Mouse (Mus musculus): ENCODE results near the gene Ppfia1. TPM values are rescaled to one million over a fixed set of nuclear protein-coding genes. Genes with fewer than 3 reads are reported as not detected.

Ppfia1 gene
- polyA plus RNA-seq, 1 experiment from 2014 or later, result 33.1 TPM

DNA sequence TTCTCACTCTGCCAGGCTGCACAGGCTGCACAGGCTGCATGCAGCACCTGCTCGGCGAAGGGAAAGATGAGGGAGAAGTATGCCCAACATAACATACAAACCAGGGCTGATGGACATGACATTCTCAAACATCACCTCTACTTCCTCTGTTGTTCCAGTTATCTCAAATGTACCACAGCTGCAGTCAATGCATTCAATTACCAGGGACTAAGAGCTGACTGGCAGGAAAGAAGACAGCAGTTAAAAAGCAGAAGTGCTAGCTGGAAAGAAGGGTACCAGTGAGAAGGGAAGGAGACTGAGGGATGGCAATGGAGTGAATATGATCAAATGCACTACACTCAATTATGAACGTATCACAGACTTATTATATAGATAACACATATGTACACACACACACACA is 17.2 kb downstream of the Ppfia1 start:
- no peak overlapping the region for H3K9ac ChIP-seq (ENCODE audit: low read length)
- H3K27me3 ChIP-seq (replicated peaks; ENCODE audit: control insufficient read depth, insufficient read depth, low read length), result no peaks in the 10 kb centered on the region
- DNase-seq (ENCODE audit: low spot score), result no peak
- peaks cover 9% of the 10 kb centered on the region for H3K36me3 ChIP-seq (ENCODE audit: control insufficient read depth, insufficient read depth, low read length)
- H3K4me2 ChIP-seq (ENCODE audit: low read length), result no peak overlapping the region
- no peak overlapping the region for H3K27ac ChIP-seq (ENCODE audit: low read depth)
- no peak for ATAC-seq (replicated peaks; ENCODE audit: low FRiP score, low TSS enrichment, low read depth)
- WGBS, result 86% methylated on average over 3 of the region's 3 CpGs
- H3K4me3 ChIP-seq (ENCODE audit: low read depth, low read length), result no peak overlapping the region
- peaks cover 8% of the 10 kb centered on the region; the same call in 1 of the 2 replicates for H3K4me1 ChIP-seq (replicated peaks; ENCODE audit: control insufficient read depth, insufficient read depth, low read length)
- H3K9me3 ChIP-seq (ENCODE audit: control insufficient read depth, low read length), result no peaks in the 10 kb centered on the region

GRCm38 (mm10) chr7:144534773-144535172 is 18.8 kb downstream of the Ppfia1 start:
- H3K4me1 ChIP-seq (replicated peaks; ENCODE audit: control insufficient read depth, insufficient read depth, low read length), result peaks cover 8% of the 10 kb centered on the region; the same call in 1 of the 2 replicates
- H3K4me2 ChIP-seq (ENCODE audit: low read length), result no peak overlapping the region
- H3K27ac ChIP-seq (ENCODE audit: low read depth), result no peak overlapping the region
- H3K9me3 ChIP-seq (ENCODE audit: control insufficient read depth, low read length), result no peaks in the 10 kb centered on the region
- WGBS, result 68% methylated on average over 3 of the region's 3 CpGs
- no peak overlapping the region for H3K4me3 ChIP-seq (ENCODE audit: low read depth, low read length)
- H3K36me3 ChIP-seq (ENCODE audit: control insufficient read depth, insufficient read depth, low read length), result peaks cover 4% of the 10 kb centered on the region; the same call in 1 of the 2 replicates
- H3K27me3 ChIP-seq (replicated peaks; ENCODE audit: control insufficient read depth, insufficient read depth, low read length), result no peaks in the 10 kb centered on the region
- H3K9ac ChIP-seq (ENCODE audit: low read length), result no peak overlapping the region
- DNase-seq (ENCODE audit: low spot score), result no peak
- ATAC-seq (replicated peaks; ENCODE audit: low FRiP score, low TSS enrichment, low read depth), result no peak

DNA sequence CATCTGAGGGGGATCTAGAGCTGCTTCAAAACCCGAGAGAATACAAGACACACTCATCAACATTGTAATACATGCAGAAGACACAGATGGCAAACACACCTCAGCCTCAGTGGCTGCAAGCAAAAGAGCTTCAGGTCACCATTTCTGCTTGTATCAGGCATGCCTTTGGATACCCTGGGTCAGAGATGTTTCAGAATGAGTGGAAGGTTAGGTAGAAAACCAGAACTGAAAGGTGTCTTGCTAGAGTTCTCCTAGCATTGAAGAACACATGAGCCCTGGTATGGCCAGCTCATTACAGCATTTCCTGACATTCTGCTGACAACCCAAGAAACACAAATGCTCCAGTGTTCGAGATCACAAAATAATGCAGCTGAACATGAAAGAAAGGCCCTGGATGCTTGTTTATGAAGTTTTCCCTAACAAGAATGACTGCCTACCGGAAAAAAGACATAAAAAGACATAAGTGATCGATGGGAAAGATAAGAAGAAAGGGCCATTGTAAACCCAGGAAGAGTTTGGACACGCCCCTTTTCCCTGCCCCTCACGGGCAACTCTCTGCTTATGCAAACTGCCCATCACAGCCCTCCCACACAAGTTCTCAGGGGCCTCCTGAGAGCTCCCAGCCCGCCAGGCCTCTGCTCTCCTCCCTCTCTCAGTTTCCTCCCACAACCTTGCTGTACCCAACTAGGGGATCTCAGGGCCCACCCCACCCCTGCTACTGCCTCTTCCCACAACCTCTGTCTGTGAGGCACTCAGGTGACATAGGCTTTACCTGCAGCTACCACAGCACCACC is 21.7 kb downstream of the Ppfia1 start:
- no peak overlapping the region for H3K4me2 ChIP-seq (ENCODE audit: low read length)
- no peak overlapping the region for H3K9ac ChIP-seq (ENCODE audit: low read length)
- peaks cover 8% of the 10 kb centered on the region; the same call in 1 of the 2 replicates for H3K4me1 ChIP-seq (replicated peaks; ENCODE audit: control insufficient read depth, insufficient read depth, low read length)
- 31% methylated on average over 7 of the region's 7 CpGs for WGBS
- H3K27ac ChIP-seq (ENCODE audit: low read depth), result no peak overlapping the region
- DNase-seq (ENCODE audit: low spot score) (no peak), ATAC-seq (replicated peaks; ENCODE audit: low FRiP score, low TSS enrichment, low read depth) (no peak)
- H3K36me3 ChIP-seq (ENCODE audit: control insufficient read depth, insufficient read depth, low read length), result no peaks in the 10 kb centered on the region
- H3K4me3 ChIP-seq (ENCODE audit: low read depth, low read length), result no peak overlapping the region
- no peaks in the 10 kb centered on the region for H3K27me3 ChIP-seq (replicated peaks; ENCODE audit: control insufficient read depth, insufficient read depth, low read length)
- H3K9me3 ChIP-seq (ENCODE audit: control insufficient read depth, low read length), result no peaks in the 10 kb centered on the region

GRCm38 (mm10) chr7:144529851-144530250 is 23.7 kb downstream of the Ppfia1 start:
- no peak overlapping the region for H3K27ac ChIP-seq (ENCODE audit: low read depth)
- DNase-seq (ENCODE audit: low spot score) (no peak), ATAC-seq (replicated peaks; ENCODE audit: low FRiP score, low TSS enrichment, low read depth) (no peak)
- H3K36me3 ChIP-seq (ENCODE audit: control insufficient read depth, insufficient read depth, low read length), result no peaks in the 10 kb centered on the region
- no peaks in the 10 kb centered on the region for H3K9me3 ChIP-seq (ENCODE audit: control insufficient read depth, low read length)
- H3K4me2 ChIP-seq (ENCODE audit: low read length), result no peak overlapping the region
- no peak overlapping the region for H3K4me3 ChIP-seq (ENCODE audit: low read depth, low read length)
- H3K9ac ChIP-seq (ENCODE audit: low read length), result no peak overlapping the region
- H3K27me3 ChIP-seq (replicated peaks; ENCODE audit: control insufficient read depth, insufficient read depth, low read length), result no peaks in the 10 kb centered on the region
- 83% methylated on average over 3 of the region's 3 CpGs for WGBS
- H3K4me1 ChIP-seq (replicated peaks; ENCODE audit: control insufficient read depth, insufficient read depth, low read length), result peaks cover 8% of the 10 kb centered on the region; the same call in 1 of the 2 replicates

DNA sequence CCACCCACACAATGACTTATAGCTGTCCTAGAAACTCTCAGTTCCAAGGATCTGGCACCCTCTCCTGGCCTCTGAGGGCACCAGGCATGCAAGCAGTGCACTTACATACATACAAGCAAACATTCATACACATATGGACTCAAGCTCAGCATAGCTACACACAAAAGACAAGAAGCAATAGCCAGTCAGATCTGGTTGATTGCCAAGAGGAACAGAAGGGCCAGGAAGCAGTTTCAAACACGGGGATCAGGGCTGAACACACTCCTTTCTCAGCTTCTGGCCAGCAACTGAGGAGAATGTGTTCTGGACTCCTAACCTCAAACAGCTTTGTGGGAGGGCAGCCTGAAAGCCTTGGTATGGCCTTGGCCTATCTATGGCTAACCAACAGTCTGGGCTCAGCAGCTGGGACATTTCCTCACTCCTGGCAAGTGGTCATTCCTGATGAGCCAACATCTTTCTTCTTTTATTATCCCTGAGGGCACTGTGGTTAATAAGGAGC is 25.8 kb downstream of the Ppfia1 start:
- Histone ChIP-seq H3K27me3 (replicated peaks; ENCODE audit: control insufficient read depth, insufficient read depth, low read length) (no peaks in the 10 kb centered on the region), H3K9ac (ENCODE audit: low read length) (no peak overlapping the region), H3K4me3 (ENCODE audit: low read depth, low read length) (no peak overlapping the region), H3K4me2 (ENCODE audit: low read length) (no peak overlapping the region), H3K4me1 (replicated peaks; ENCODE audit: control insufficient read depth, insufficient read depth, low read length) (peaks cover 10% of the 10 kb centered on the region; the same call in 1 of the 2 replicates), H3K27ac (ENCODE audit: low read depth) (no peak overlapping the region), H3K36me3 (ENCODE audit: control insufficient read depth, insufficient read depth, low read length) (no peaks in the 10 kb centered on the region), H3K9me3 (ENCODE audit: control insufficient read depth, low read length) (no peaks in the 10 kb centered on the region)
- ATAC-seq (replicated peaks; ENCODE audit: low FRiP score, low TSS enrichment, low read depth), result no peak
- no peak for DNase-seq (ENCODE audit: low spot score)
- 48% methylated on average over 1 of the region's 1 CpGs for WGBS

DNA sequence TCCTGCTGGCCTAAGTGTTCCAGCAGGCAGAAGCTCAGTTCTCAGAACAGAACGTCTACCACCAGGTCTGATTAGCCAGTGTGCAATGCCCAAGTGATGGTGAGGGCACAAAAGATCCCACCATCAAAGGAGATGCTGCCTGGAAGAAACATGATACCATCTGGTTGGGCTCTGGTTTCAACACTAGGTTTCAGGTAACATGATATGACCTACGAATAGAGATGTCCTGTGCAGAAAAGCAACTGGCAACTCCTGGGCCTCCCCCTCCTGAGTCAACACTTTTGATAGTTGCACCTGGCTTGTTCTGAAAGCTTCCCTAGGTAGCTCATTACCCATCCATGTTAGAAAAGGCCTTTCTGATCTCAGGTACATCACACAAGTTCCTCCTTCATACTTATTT is 26.9 kb downstream of the Ppfia1 start:
- Histone ChIP-seq H3K9me3 (ENCODE audit: control insufficient read depth, low read length) (no peaks in the 10 kb centered on the region), H3K36me3 (ENCODE audit: control insufficient read depth, insufficient read depth, low read length) (no peaks in the 10 kb centered on the region), H3K9ac (ENCODE audit: low read length) (no peak overlapping the region), H3K27ac (ENCODE audit: low read depth) (no peak overlapping the region), H3K4me1 (replicated peaks; ENCODE audit: control insufficient read depth, insufficient read depth, low read length) (0 out of 2 replicates have a peak, but pooled peaks cover 2% of the 10 kb centered on the region), H3K4me2 (ENCODE audit: low read length) (no peak overlapping the region), H3K4me3 (ENCODE audit: low read depth, low read length) (no peak overlapping the region), H3K27me3 (replicated peaks; ENCODE audit: control insufficient read depth, insufficient read depth, low read length) (no peaks in the 10 kb centered on the region)
- ATAC-seq (replicated peaks; ENCODE audit: low FRiP score, low TSS enrichment, low read depth) (no peak), DNase-seq (ENCODE audit: low spot score) (no peak)
- 33% methylated on average over 2 of the region's 2 CpGs for WGBS

DNA sequence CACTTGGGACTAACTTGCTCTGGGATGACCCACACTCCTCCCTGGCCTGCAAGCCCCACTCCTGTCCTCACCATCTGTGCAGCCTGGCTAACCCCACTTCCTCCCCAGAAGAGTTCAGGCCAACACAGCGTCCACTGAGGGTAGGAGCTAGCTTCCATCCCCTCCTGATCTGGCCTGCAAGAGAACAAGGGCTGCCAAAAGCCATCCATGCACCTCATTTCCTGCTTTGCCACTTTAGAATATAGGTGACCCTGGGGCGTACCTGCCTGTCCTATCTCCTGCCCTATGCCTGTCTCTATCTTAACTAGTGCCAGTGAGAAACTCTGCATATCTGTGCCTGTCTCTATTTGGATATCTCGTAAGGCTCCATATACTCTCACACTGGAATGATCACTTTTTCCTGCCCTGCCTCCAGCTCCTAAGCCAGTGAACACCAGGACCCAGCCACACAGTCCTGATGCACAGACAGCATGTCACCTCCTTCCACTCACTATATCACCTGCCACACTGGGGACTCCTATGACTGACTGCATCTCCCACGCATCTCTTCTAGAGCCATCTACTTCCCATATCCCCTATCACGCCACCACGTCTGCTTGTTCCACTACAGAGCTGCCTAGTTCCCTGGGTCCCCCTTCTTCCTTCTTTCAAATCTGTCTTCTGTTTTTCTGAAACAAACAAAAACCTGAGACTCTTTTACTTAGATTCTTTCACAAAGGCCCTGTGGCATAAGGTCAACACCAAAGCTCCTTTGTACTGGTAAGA is 28.9 kb downstream of the Ppfia1 start:
- Histone ChIP-seq H3K4me1 (replicated peaks; ENCODE audit: control insufficient read depth, insufficient read depth, low read length) (0 out of 2 replicates have a peak, but pooled peaks cover 2% of the 10 kb centered on the region), H3K27me3 (replicated peaks; ENCODE audit: control insufficient read depth, insufficient read depth, low read length) (no peaks in the 10 kb centered on the region), H3K27ac (ENCODE audit: low read depth) (no peak overlapping the region), H3K9me3 (ENCODE audit: control insufficient read depth, low read length) (no peaks in the 10 kb centered on the region), H3K4me2 (ENCODE audit: low read length) (no peak overlapping the region), H3K36me3 (ENCODE audit: control insufficient read depth, insufficient read depth, low read length) (peaks cover 15% of the 10 kb centered on the region), H3K9ac (ENCODE audit: low read length) (no peak overlapping the region), H3K4me3 (ENCODE audit: low read depth, low read length) (no peak overlapping the region)
- no peak for DNase-seq (ENCODE audit: low spot score)
- 85% methylated on average over 6 of the region's 6 CpGs for WGBS
- ATAC-seq (replicated peaks; ENCODE audit: low FRiP score, low TSS enrichment, low read depth), result no peak

DNA sequence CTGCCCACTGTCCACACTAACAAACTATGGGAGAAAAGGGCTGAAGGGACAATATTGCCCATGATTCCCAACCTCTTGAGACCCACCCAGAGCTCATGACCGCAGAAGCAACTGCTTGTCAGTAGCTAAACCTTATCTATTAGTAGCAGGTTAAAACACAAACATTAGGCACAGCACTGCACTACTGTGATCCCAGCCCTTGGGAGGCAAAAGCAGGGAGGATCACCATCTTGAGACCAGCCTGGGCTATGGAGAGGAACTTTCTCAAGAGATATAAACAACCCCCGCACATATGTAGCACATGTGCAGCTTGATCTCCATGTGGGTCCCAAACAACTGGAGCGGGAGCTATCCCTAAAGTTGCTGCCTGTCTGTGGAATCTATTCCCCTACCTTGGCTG is 30.1 kb downstream of the Ppfia1 start:
- Histone ChIP-seq H3K9me3 (ENCODE audit: control insufficient read depth, low read length) (no peaks in the 10 kb centered on the region), H3K27ac (ENCODE audit: low read depth) (no peak overlapping the region), H3K27me3 (replicated peaks; ENCODE audit: control insufficient read depth, insufficient read depth, low read length) (no peaks in the 10 kb centered on the region), H3K9ac (ENCODE audit: low read length) (no peak overlapping the region), H3K4me1 (replicated peaks; ENCODE audit: control insufficient read depth, insufficient read depth, low read length) (0 out of 2 replicates have a peak, but pooled peaks cover 2% of the 10 kb centered on the region), H3K4me2 (ENCODE audit: low read length) (no peak overlapping the region), H3K4me3 (ENCODE audit: low read depth, low read length) (no peak overlapping the region), H3K36me3 (ENCODE audit: control insufficient read depth, insufficient read depth, low read length) (peaks cover 27% of the 10 kb centered on the region)
- no peak for ATAC-seq (replicated peaks; ENCODE audit: low FRiP score, low TSS enrichment, low read depth)
- WGBS, result 72% methylated on average over 3 of the region's 3 CpGs
- DNase-seq (ENCODE audit: low spot score), result no peak
